Mouse (Mus musculus): ENCODE data around the gene Hoxc9.

Hoxc9 gene

DNA sequence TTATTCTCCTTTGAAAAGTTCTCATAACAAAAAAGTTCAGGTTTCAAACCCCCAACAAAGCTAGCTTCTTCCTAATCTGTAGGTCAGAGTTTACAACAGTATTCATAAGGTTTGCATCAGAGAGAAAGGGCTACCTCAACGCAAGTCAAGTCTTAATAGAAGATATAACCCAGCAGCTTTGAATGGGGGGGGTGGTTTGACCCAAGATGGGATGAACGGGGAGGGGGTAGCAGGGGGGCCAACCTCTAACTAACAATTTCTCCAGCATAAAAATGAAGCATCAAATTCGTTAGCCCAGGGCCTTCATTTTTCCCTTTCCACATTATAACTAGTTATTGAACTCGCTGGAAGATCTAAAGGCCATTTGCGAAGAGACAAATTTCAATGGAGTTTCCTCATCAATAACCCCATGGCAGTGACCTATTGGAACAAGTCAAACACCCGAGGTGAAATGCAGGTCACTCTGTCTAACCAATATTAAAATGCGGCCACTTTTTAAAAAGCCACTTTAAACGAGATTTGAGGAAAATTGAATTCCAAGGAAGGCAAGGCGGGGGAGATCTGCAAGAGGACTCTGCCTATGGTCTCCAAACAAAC is 52.8 kb downstream of the Hoxc9 start:
- DNase-seq = no peak

DNA sequence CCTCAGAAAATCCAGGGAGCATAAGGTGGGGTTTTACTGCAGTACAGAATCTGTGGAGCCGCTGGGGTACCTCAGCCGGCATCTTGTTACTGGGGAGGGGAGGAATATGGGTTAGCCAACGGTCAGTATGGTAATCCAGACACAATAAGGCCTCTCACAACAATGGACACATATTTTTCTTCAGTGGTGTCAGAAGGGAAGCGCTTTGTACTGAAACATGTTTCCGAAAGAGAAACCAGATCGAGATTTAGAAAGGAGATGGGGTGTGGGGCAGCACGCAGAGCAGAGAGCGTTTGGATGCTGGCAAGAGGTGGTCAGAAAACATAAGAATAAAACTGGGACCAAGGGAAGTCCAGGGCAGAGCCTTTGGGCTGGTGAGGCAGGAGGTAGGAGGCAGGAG is 53.9 kb downstream of the Hoxc9 start:
- no peak for DNase-seq

DNA sequence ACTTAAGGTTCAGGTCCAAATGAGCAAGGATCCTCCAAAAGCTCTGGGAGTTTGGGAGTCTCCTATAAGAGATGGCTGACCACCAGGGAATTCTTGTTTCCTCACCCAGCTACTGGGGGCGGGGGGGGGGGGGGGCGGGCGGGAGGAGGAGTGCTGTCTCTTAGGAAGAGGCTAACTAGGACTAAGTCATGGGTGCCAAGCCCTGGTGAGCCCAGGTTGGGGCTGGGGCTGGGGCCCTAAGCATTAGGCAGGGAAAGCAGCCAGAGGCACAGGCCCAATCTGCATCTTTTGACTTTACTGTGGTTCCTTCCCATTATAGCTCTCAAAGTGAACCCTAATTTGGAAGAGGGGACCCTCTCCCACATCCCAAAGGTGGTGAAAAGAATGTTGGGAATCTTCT is 55.9 kb downstream of the Hoxc9 start:
- DNase-seq = no peak

DNA sequence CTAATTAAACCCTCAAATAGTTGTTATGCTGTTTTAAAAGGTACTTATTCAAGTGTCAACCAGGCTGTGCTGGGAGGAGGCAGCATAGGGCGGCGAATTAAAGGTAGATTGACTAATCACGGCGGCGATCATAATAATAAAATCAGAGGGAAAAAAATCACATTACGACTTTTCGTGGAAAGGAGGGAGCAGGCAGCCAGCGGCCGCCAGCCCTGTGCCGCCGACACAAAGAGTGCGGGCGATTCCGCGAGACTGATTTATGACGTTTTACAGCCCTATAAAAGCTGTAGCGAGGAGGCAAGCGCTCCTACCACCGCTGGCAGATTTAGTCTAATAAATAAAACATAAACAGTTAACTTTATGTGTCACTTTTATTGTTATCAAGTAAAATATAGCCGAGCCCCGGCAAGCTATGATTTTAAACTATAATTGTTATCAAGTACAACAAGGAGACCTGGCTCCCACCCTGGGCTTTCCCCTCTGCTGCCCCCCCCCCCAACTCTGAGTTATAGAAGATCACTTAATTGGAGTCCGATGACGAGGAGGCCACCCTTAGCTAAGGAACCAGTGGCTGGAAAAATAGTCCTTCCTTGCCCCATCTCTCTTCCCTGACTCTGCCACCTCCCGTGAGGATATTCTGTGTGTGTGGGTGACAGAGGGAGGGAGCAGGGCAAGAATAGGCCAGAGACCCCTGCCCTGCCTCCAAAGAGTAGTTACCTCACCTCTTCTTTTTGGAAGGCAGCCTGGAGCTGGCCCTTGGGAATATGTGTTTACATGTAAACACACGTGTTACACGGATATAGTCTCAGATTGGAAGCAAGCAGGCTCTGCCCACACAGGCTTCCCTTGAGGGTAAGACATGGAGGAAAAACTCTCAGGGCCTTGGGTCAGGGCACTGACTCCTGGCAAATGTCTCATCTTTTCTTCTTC is 56.7 kb downstream of the Hoxc9 start:
- DNase-seq = no peak

DNA sequence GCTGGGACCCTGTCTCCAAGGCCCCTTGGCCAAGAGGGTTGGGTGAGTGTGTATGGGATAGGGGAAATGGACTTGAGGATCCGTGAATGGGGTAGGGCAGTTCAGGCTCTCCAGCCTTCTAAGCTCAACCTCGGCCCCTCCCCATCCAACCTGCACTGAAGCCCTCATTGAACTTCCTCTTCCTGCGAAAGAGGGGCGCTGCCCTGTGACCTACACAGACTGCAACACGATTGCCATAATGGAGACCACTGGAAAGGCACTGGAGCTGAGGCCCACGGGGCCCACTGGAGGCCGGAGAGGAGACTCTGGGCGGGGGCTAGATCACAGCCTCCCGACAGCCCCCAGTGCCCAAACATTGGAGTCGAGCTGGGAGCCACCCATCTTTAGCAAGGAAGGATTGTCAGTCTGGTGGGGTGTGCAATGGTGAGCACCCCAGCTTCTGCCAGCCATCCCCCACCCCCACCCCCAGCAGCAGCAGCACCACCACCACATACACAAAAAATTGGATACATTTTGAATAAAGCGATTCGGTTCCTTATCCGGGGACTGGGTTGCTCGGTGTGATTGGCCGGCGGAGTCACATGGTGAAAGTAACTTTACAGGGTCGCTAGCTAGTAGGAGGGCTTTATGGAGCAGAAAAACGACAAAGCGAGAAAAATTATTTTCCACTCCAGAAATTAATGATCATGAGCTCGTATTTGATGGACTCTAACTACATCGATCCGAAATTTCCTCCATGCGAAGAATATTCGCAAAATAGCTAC is 58.0 kb downstream of the Hoxc9 start:
- DNase-seq = no peak

All from spleen, adult 18-20 months (tissue).